Mouse (Mus musculus) bone marrow, adult 2 months (tissue): Measurements from ENCODE around the gene Shisa5.

ENCODE experiments used
- CTCF ChIP-seq: fragments of 200-500 bp; IDR thresholded peaks from 2 replicates; pipeline ENCODE4 v1.5.1; 2011; ENCODE audit warnings: low read length, control low read depth; ENCODE audit not compliant: control insufficient read depth, insufficient read depth
- POLR2A ChIP-seq: fragments of 200-500 bp; IDR thresholded peaks from 2 replicates; pipeline ENCODE4 v1.6.1; 2011; ENCODE audit warnings: low read depth, mild to moderate bottlenecking, control low read depth, low read length, borderline replicate concordance; ENCODE audit not compliant: control insufficient read depth

GRCm38 (mm10) chr9:109049316-109049715 lies 11.0 kb downstream of the Shisa5 start:
- TF ChIP-seq CTCF (no peak), POLR2A (no peak)
